ENCODE assay signal across 15 mouse cellular contexts in the genomic region with DNA sequence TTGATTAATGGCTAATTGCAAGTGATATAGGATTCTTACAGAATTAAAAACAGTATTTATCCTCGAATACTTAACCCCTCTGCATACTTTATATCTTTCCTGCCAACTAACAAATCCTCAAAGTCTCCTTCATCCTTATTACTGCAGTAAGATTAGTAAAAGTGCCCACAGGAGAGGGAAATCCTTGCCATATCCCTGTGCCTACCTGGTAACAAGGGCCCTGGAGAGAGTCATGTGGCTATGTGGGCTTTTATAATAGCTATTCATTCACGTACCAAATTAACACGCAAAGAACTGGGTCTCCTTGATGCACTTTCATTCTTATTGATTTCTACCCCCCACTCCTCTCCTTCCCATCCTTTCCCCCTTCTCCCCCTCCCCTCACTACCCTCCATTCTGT.
"Had no signal": no experiment of that assay in that cellular context is flagged by ENCODE, and none has a peak within 500 bp of the region (broad histone marks: within the 10 kb centered on the region; RNA-seq: fewer than 3 reads in every experiment).

No protein-coding gene starts in this region.

- H3K27ac ChIP-seq: kidney, embryonic 15.5 days; left cerebral cortex, adult 2 months; liver, embryonic 13.5 days; midbrain, embryonic 12.5 days had no signal

- H3K4me3 ChIP-seq: kidney, embryonic 15.5 days; left cerebral cortex, adult 2 months; liver, embryonic 13.5 days; midbrain, embryonic 12.5 days had no signal

- H3K27me3 ChIP-seq: kidney, embryonic 15.5 days; liver, embryonic 13.5 days; midbrain, embryonic 12.5 days had no signal

- H3K9me3 ChIP-seq: kidney, embryonic 15.5 days; liver, embryonic 13.5 days; midbrain, embryonic 12.5 days had no signal

- H3K36me3 ChIP-seq: kidney, embryonic 15.5 days; liver, embryonic 13.5 days; midbrain, embryonic 12.5 days had no signal

- H3K4me2 ChIP-seq: kidney, embryonic 15.5 days; liver, embryonic 13.5 days; midbrain, embryonic 12.5 days had no signal

- H3K4me1 ChIP-seq: liver, embryonic 13.5 days; midbrain, embryonic 12.5 days had no signal

- DNase-seq: kidney, adult 11 months; kidney, adult 8-10 months; kidney, postnatal 10 days; kidney, postnatal 36 days; layer of hippocampus, postnatal 36 days; liver, embryonic 13.5 days; lung, adult 2 months; lung, postnatal 14 days; lung, postnatal 4 days; retina, postnatal 1 day; thymus, adult 18-20 months; thymus, postnatal 36 days had no signal

- H3K9ac ChIP-seq: kidney, embryonic 15.5 days; liver, embryonic 13.5 days; midbrain, embryonic 12.5 days had no signal
